Mouse (Mus musculus): ENCODE data around the gene Zfp758.
A peak's percentile ranks its signal among the peaks of the same experiment; 100 is the strongest.
"Not testable (repeated sequence)": the region's sequence is repeated elsewhere in the genome, so short reads cannot be mapped to it uniquely, and the experiment has no call there.

Gene Zfp758

GRCm38 (mm10) chr17:22361101-22361781, at the start of gene Zfp758, which contains the start of gene Zfp944:
Gene Zfp758 (plus strand): TSS chr17:22361453.
Gene Zfp944 (minus strand): TSS chr17:22361400.
- peak; percentile 39 to 67 for DNase-seq

GRCm38 (mm10) chr17:22314219-22314618, 47.0 kb upstream of the Zfp758 start:
- DNase-seq: peak in 1 of 2 experiments; percentile 31

- peak; percentile 96 to 98 for DNase-seq
Observed at GRCm38 (mm10) chr17:22314730-22315226, 46.5 kb upstream of the Zfp758 start, which contains the start of gene CT030661.1. Gene CT030661.1 (minus strand): TSS chr17:22314837.

- not testable (repeated sequence) for DNase-seq
Observed at GRCm38 (mm10) chr17:22315247-22315646, 46.0 kb upstream of the Zfp758 start.

GRCm38 (mm10) chr17:22352794-22353193, 8.5 kb upstream of the Zfp758 start:
- DNase-seq: peak; percentile 37 to 63

GRCm38 (mm10) chr17:22360572-22360971, 681 bp upstream of the Zfp758 start:
- DNase-seq: no peak

- DNase-seq: no peak
Observed at GRCm38 (mm10) chr17:22363895-22364294, 2.6 kb downstream of the Zfp758 start.

- peak; percentile 40 to 57 for DNase-seq
Observed at GRCm38 (mm10) chr17:22410756-22411155, 49.5 kb downstream of the Zfp758 start.

- peak; percentile 69 to 87 for DNase-seq
Observed at GRCm38 (mm10) chr17:22417510-22417909, 56.3 kb downstream of the Zfp758 start.

- peak; percentile 92 to 93 for DNase-seq
Observed at GRCm38 (mm10) chr17:22423952-22424617, 62.8 kb downstream of the Zfp758 start, which contains the start of gene Zfp946. Gene Zfp946 (plus strand): TSS chr17:22424222.

GRCm38 (mm10) chr17:22424636-22425354, 63.5 kb downstream of the Zfp758 start:
- DNase-seq: peak in 1 of 2 experiments; percentile 40

Measured in kidney, postnatal 25 days (tissue).